Mouse (Mus musculus): ENCODE measurements around the gene Tmem33.

- TF ChIP-seq MAFK (IDR thresholded peaks at IDR 0.05; ENCODE audit: insufficient read depth, low read depth, low read length), result no peak
- no peak for TF ChIP-seq CHD2 (IDR thresholded peaks at IDR 0.05; ENCODE audit: low read depth, low read length)
- no peak for TF ChIP-seq ZNF384 (IDR thresholded peaks at IDR 0.05; ENCODE audit: low read depth, low read length)
- no peak for TF ChIP-seq HCFC1 (IDR thresholded peaks at IDR 0.05; ENCODE audit: borderline replicate concordance, insufficient read depth, low read length)
- no peak for TF ChIP-seq ZC3H11A (IDR thresholded peaks at IDR 0.05; ENCODE audit: borderline replicate concordance, low read depth, low read length)
These were observed 19.5 kb downstream of the Tmem33 start for GRCm38 (mm10) chr5:67279840-67280239.
